Mouse (Mus musculus): Measurements from ENCODE around the gene Prps1l3. TPM values are rescaled to one million over a fixed set of nuclear protein-coding genes. Genes with fewer than 3 reads are reported as not detected.
"Not testable (repeated sequence)": the region's sequence is repeated elsewhere in the genome, so short reads cannot be mapped to it uniquely, and the experiment has no call there.

Gene Prps1l3
- polyA plus RNA-seq, 1 experiment from 2014 or later: 24.7 TPM

- peaks cover 11% of the 10 kb centered on the region; the same call in 1 of the 2 replicates for H3K27me3 ChIP-seq
- no peak overlapping the region for H3K4me2 ChIP-seq
- peaks cover 3% of the 10 kb centered on the region for H3K4me1 ChIP-seq (replicated peaks)
- WGBS: 96% methylated on average over 3 of the region's 3 CpGs
- H3K36me3 ChIP-seq: no peaks in the 10 kb centered on the region
- no peak overlapping the region for H3K9ac ChIP-seq
- no peak overlapping the region for H3K27ac ChIP-seq (replicated peaks)
- no peak overlapping the region for H3K4me3 ChIP-seq
- H3K9me3 ChIP-seq: no peaks in the 10 kb centered on the region
- no peak for ATAC-seq (ENCODE audit: low FRiP score, low read depth)
Measured at GRCm38 (mm10) chr12:57201901-57202300, 28.3 kb upstream of the Prps1l3 start.

GRCm38 (mm10) chr12:57204276-57204851, 25.8 kb upstream of the Prps1l3 start:
- H3K36me3 ChIP-seq: no peaks in the 10 kb centered on the region
- no peaks in the 10 kb centered on the region for H3K27me3 ChIP-seq
- no peak overlapping the region for H3K27ac ChIP-seq (replicated peaks)
- WGBS: 88% methylated on average over 4 of the region's 4 CpGs
- H3K9me3 ChIP-seq: no peaks in the 10 kb centered on the region
- H3K9ac ChIP-seq: no peak overlapping the region
- no peaks in the 10 kb centered on the region for H3K4me1 ChIP-seq (replicated peaks)
- H3K4me3 ChIP-seq: no peak overlapping the region
- no peak for ATAC-seq (ENCODE audit: low FRiP score, low read depth)
- H3K4me2 ChIP-seq: no peak overlapping the region

- 6% methylated on average over 30 of the region's 30 CpGs for WGBS
- peak; percentile 85 for ATAC-seq (ENCODE audit: low FRiP score, low read depth)
- peak overlapping the region; percentile 92 for H3K4me2 ChIP-seq
- peak overlapping the region; percentile 55 for H3K9ac ChIP-seq
- H3K9me3 ChIP-seq: no peaks in the 10 kb centered on the region
- H3K36me3 ChIP-seq: no peaks in the 10 kb centered on the region
- no peak overlapping the region; the same call in 1 of the 2 replicates for H3K27ac ChIP-seq (replicated peaks)
- no peaks in the 10 kb centered on the region for H3K27me3 ChIP-seq
- peak overlapping the region; percentile 48 for H3K4me3 ChIP-seq
- peaks cover 3% of the 10 kb centered on the region for H3K4me1 ChIP-seq (replicated peaks)
Measured at GRCm38 (mm10) chr12:57211353-57212311, 18.6 kb upstream of the Prps1l3 start.

GRCm38 (mm10) chr12:57212463-57212862, 17.7 kb upstream of the Prps1l3 start:
- H3K27ac ChIP-seq (replicated peaks); H3K27me3 ChIP-seq; H3K9ac ChIP-seq; H3K9me3 ChIP-seq; H3K36me3 ChIP-seq; H3K4me3 ChIP-seq; H3K4me1 ChIP-seq (replicated peaks): not testable (repeated sequence)
- 86% methylated on average over 5 of the region's 5 CpGs for WGBS
- H3K4me2 ChIP-seq: peak overlapping the region; percentile 92
- ATAC-seq (ENCODE audit: low FRiP score, low read depth): peak; percentile 57; the same call in 1 of the 2 replicates

GRCm38 (mm10) chr12:57226411-57226810, 3.8 kb upstream of the Prps1l3 start:
- 92% methylated on average over 9 of the region's 9 CpGs for WGBS
- Histone ChIP-seq H3K4me2 (no peak overlapping the region), H3K4me3 (no peak overlapping the region), H3K36me3 (no peaks in the 10 kb centered on the region), H3K4me1 (replicated peaks) (peaks cover 5% of the 10 kb centered on the region; the same call in 1 of the 2 replicates), H3K27me3 (no peaks in the 10 kb centered on the region), H3K27ac (replicated peaks) (no peak overlapping the region), H3K9me3 (no peaks in the 10 kb centered on the region), H3K9ac (no peak overlapping the region)
- ATAC-seq (ENCODE audit: low FRiP score, low read depth): no peak

- Histone ChIP-seq H3K4me3 (no peak overlapping the region), H3K27me3 (no peaks in the 10 kb centered on the region), H3K9ac (no peak overlapping the region), H3K36me3 (no peaks in the 10 kb centered on the region), H3K4me2 (no peak overlapping the region), H3K9me3 (no peaks in the 10 kb centered on the region), H3K27ac (replicated peaks) (no peak overlapping the region), H3K4me1 (replicated peaks) (peaks cover 8% of the 10 kb centered on the region; the same call in 1 of the 2 replicates)
- 86% methylated on average over 6 of the region's 8 CpGs for WGBS
- ATAC-seq (ENCODE audit: low FRiP score, low read depth): no peak
Measured at GRCm38 (mm10) chr12:57227776-57228175, 2.4 kb upstream of the Prps1l3 start.

- H3K36me3 ChIP-seq: no peaks in the 10 kb centered on the region
- H3K4me3 ChIP-seq: peak overlapping the region; percentile 94
- H3K27me3 ChIP-seq: no peaks in the 10 kb centered on the region
- peak overlapping the region; percentile 62 for H3K4me2 ChIP-seq
- 0 out of 2 replicates have a peak, but pooled peaks have one; percentile 2 for ATAC-seq (ENCODE audit: low FRiP score, low read depth)
- H3K9me3 ChIP-seq: no peaks in the 10 kb centered on the region
- peak overlapping the region; percentile 85 for H3K27ac ChIP-seq (replicated peaks)
- H3K9ac ChIP-seq: peak overlapping the region; percentile 65
- peaks cover 8% of the 10 kb centered on the region; the same call in 1 of the 2 replicates for H3K4me1 ChIP-seq (replicated peaks)
- WGBS: 37% methylated on average over 4 of the region's 4 CpGs
Measured at GRCm38 (mm10) chr12:57229703-57230102, 509 bp upstream of the Prps1l3 start.

GRCm38 (mm10) chr12:57231085-57231875, 1.1 kb downstream of the Prps1l3 start:
- H3K27ac ChIP-seq (replicated peaks): no peak overlapping the region

GRCm38 (mm10) chr12:57233386-57233785, 3.2 kb downstream of the Prps1l3 start:
- H3K4me3 ChIP-seq: no peak overlapping the region
- no peak overlapping the region for H3K27ac ChIP-seq (replicated peaks)
- H3K36me3 ChIP-seq: peaks cover 3% of the 10 kb centered on the region
- no peaks in the 10 kb centered on the region for H3K9me3 ChIP-seq
- H3K27me3 ChIP-seq: no peaks in the 10 kb centered on the region
- no peak for ATAC-seq (ENCODE audit: low FRiP score, low read depth)
- 92% methylated on average over 5 of the region's 5 CpGs for WGBS
- H3K4me1 ChIP-seq (replicated peaks): peaks cover 8% of the 10 kb centered on the region; the same call in 1 of the 2 replicates
- no peak overlapping the region for H3K9ac ChIP-seq
- no peak overlapping the region for H3K4me2 ChIP-seq

More at GRCm38 (mm10) chr12:57231085-57231875, 1.1 kb downstream of the Prps1l3 start:
- Histone ChIP-seq H3K4me3 (peak overlapping the region; percentile 94), H3K4me2 (peak overlapping the region; percentile 62), H3K9me3 (no peaks in the 10 kb centered on the region), H3K27me3 (no peaks in the 10 kb centered on the region), H3K9ac (peak overlapping the region; percentile 69), H3K4me1 (replicated peaks) (peaks cover 8% of the 10 kb centered on the region; the same call in 1 of the 2 replicates), H3K36me3 (no peaks in the 10 kb centered on the region)
- WGBS: 77% methylated on average over 14 of the region's 14 CpGs
- no peak for ATAC-seq (ENCODE audit: low FRiP score, low read depth)

GRCm38 (mm10) chr12:57243671-57244495, 13.7 kb downstream of the Prps1l3 start:
- Histone ChIP-seq H3K4me1 (replicated peaks) (no peaks in the 10 kb centered on the region), H3K27me3 (no peaks in the 10 kb centered on the region), H3K9me3 (no peaks in the 10 kb centered on the region), H3K36me3 (peaks cover 15% of the 10 kb centered on the region), H3K4me2 (no peak overlapping the region), H3K4me3 (no peak overlapping the region), H3K27ac (replicated peaks) (no peak overlapping the region), H3K9ac (no peak overlapping the region)
- WGBS: 89% methylated on average over 5 of the region's 5 CpGs
- no peak for ATAC-seq (ENCODE audit: low FRiP score, low read depth)

GRCm38 (mm10) chr12:57258572-57258971, 28.4 kb downstream of the Prps1l3 start:
- no peak overlapping the region for H3K4me3 ChIP-seq
- H3K27me3 ChIP-seq: no peaks in the 10 kb centered on the region
- no peaks in the 10 kb centered on the region for H3K4me1 ChIP-seq (replicated peaks)
- no peaks in the 10 kb centered on the region for H3K9me3 ChIP-seq
- no peaks in the 10 kb centered on the region for H3K36me3 ChIP-seq
- WGBS: 66% methylated on average over 2 of the region's 2 CpGs
- H3K27ac ChIP-seq (replicated peaks): no peak overlapping the region
- H3K9ac ChIP-seq: no peak overlapping the region
- ATAC-seq (ENCODE audit: low FRiP score, low read depth): no peak
- H3K4me2 ChIP-seq: no peak overlapping the region

All from hindbrain, embryonic 15.5 days (tissue).